Comparison of ENCODE assay signal across 23 mouse cellular contexts in the genomic region with DNA sequence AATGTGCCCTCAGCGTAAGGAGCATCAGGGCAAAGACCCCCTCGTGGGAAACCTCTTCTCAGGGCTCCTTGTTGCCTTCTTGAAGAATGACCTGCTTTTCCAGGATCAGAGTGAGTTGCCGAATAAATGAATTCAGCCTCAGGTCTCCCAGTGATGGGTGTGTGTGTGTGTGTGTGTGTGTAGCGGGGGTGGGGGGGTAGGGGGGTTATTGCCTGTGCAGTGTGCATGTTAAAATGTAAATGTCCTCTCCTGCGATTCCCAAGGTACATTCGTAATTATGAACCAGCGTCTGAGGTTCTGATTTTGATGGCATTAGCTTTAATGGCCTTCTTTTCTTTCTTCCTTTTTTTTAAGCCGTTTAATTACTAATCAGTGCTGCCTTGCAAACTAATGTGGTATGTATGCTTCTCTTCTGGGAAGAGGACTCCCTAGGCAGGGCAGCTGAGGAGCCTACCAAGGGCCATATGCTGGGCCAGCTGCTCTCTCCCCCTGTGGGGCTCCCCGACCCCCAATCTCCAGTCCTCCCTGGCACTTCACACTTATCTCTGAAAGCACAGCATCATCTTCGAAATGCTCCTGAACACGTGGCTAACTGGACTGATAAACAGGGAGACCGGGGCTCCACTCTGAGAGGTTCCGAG.
DNase-seq lines count a peak whose midpoint lies in the region; ATAC-seq and TF ChIP-seq lines count a peak whose summit lies in the region.
"Had no signal": no experiment of that assay in that cellular context is flagged by ENCODE, and none has a peak within 500 bp of the region (broad histone marks: within the 10 kb centered on the region; RNA-seq: fewer than 3 reads in every experiment).

No protein-coding gene starts in this region.

- intact Hi-C loops in heart, postnatal 10 days (cut with DNase I) = no loop called here

- no peak overlapping the region for H3K27ac ChIP-seq in forebrain, embryonic 12.5 days
- H3K27ac ChIP-seq in forebrain, postnatal 0 days (ENCODE audit: low read depth, low read length) = no peak overlapping the region
- no peak overlapping the region for H3K27ac ChIP-seq in midbrain, embryonic 14.5 days (replicated peaks; ENCODE audit: low read depth, low read length)
- H3K27ac ChIP-seq in midbrain, embryonic 16.5 days (ENCODE audit: low read length) = no peak overlapping the region
- H3K27ac ChIP-seq in forebrain, embryonic 14.5 days (ENCODE audit: low read depth, low read length) = no peak overlapping the region
- H3K27ac ChIP-seq in hindbrain, embryonic 16.5 days (ENCODE audit: low read depth, low read length) = 0 out of 2 replicates have a peak overlapping the region, but pooled peaks have one; percentile 12
- H3K27ac ChIP-seq: embryonic facial prominence, embryonic 12.5 days; heart, embryonic 10.5 days; layer of hippocampus, adult 2 months; limb, embryonic 12.5 days; macrophage; stomach, postnatal 0 days had no signal

- DNase-seq in forebrain, postnatal 0 days = no peak
- DNase-seq in midbrain, embryonic 14.5 days = peak; percentile 51
- peak; percentile 63 for DNase-seq in forebrain, embryonic 14.5 days (ENCODE audit: low spot score)
- no peak for DNase-seq in heart, postnatal 10 days
- DNase-seq: adrenal gland, postnatal 25 days; kidney, postnatal 25 days; liver, postnatal 0 days; right cerebral cortex, postnatal 14 days; thymus, adult 2 months; thymus, postnatal 4 days had no signal

- H3K27me3 ChIP-seq in forebrain, embryonic 12.5 days = peaks cover 33% of the 10 kb centered on the region
- no peaks in the 10 kb centered on the region for H3K27me3 ChIP-seq in forebrain, postnatal 0 days (ENCODE audit: insufficient read depth, low read length)
- H3K27me3 ChIP-seq in midbrain, embryonic 14.5 days (ENCODE audit: control insufficient read depth, insufficient read depth, low read length) = 0 out of 2 replicates have a peak, but pooled peaks cover 3% of the 10 kb centered on the region
- no peaks in the 10 kb centered on the region for H3K27me3 ChIP-seq in midbrain, embryonic 16.5 days (ENCODE audit: control insufficient read depth, insufficient read depth, low read depth, low read length)
- no peaks in the 10 kb centered on the region for H3K27me3 ChIP-seq in forebrain, embryonic 14.5 days (replicated peaks; ENCODE audit: control insufficient read depth, insufficient read depth, low read length)
- 0 out of 2 replicates have a peak, but pooled peaks cover 6% of the 10 kb centered on the region for H3K27me3 ChIP-seq in hindbrain, embryonic 16.5 days (replicated peaks; ENCODE audit: control insufficient read depth, insufficient read depth, low read length)

- no peaks in the 10 kb centered on the region for H3K36me3 ChIP-seq in forebrain, embryonic 12.5 days (replicated peaks)
- no peaks in the 10 kb centered on the region for H3K36me3 ChIP-seq in forebrain, postnatal 0 days (ENCODE audit: insufficient read depth)
- H3K36me3 ChIP-seq in midbrain, embryonic 14.5 days (ENCODE audit: control insufficient read depth, insufficient read depth, low read length) = no peaks in the 10 kb centered on the region
- H3K36me3 ChIP-seq in midbrain, embryonic 16.5 days (ENCODE audit: control insufficient read depth, insufficient read depth, low read length) = no peaks in the 10 kb centered on the region
- no peaks in the 10 kb centered on the region for H3K36me3 ChIP-seq in forebrain, embryonic 14.5 days (ENCODE audit: control insufficient read depth, insufficient read depth, low read length)
- no peaks in the 10 kb centered on the region for H3K36me3 ChIP-seq in hindbrain, embryonic 16.5 days (ENCODE audit: control insufficient read depth, insufficient read depth, low read length)
- H3K36me3 ChIP-seq: embryonic facial prominence, embryonic 12.5 days; heart, embryonic 10.5 days; limb, embryonic 12.5 days had no signal

- 44% methylated on average over 13 of the region's 13 CpGs for WGBS in forebrain, embryonic 12.5 days
- 34% methylated on average over 13 of the region's 13 CpGs for WGBS in forebrain, postnatal 0 days
- WGBS in midbrain, embryonic 14.5 days = 34% methylated on average over 13 of the region's 13 CpGs
- 37% methylated on average over 13 of the region's 13 CpGs for WGBS in midbrain, embryonic 16.5 days
- WGBS in forebrain, embryonic 14.5 days = 23% methylated on average over 13 of the region's 13 CpGs
- WGBS in hindbrain, embryonic 16.5 days = 39% methylated on average over 13 of the region's 13 CpGs

- H3K4me1 ChIP-seq in forebrain, embryonic 12.5 days = peaks cover 15% of the 10 kb centered on the region
- H3K4me1 ChIP-seq in forebrain, postnatal 0 days (ENCODE audit: insufficient read depth) = no peaks in the 10 kb centered on the region
- peaks cover 14% of the 10 kb centered on the region; the same call in 1 of the 2 replicates for H3K4me1 ChIP-seq in midbrain, embryonic 14.5 days (ENCODE audit: control insufficient read depth, insufficient read depth, low read length)
- peaks cover 9% of the 10 kb centered on the region for H3K4me1 ChIP-seq in midbrain, embryonic 16.5 days (ENCODE audit: control insufficient read depth, insufficient read depth, low read length)
- peaks cover 10% of the 10 kb centered on the region for H3K4me1 ChIP-seq in forebrain, embryonic 14.5 days (ENCODE audit: control insufficient read depth, insufficient read depth, low read length)
- peaks cover 2% of the 10 kb centered on the region; the same call in 1 of the 2 replicates for H3K4me1 ChIP-seq in hindbrain, embryonic 16.5 days (ENCODE audit: control insufficient read depth, insufficient read depth, low read depth, low read length)

- H3K4me3 ChIP-seq in forebrain, embryonic 12.5 days (replicated peaks) = no peak overlapping the region
- no peak overlapping the region for H3K4me3 ChIP-seq in forebrain, postnatal 0 days (ENCODE audit: low read depth, low read length)
- H3K4me3 ChIP-seq in midbrain, embryonic 14.5 days (replicated peaks; ENCODE audit: low read depth, low read length) = no peak overlapping the region
- H3K4me3 ChIP-seq in midbrain, embryonic 16.5 days (ENCODE audit: low read depth, low read length) = no peak overlapping the region
- H3K4me3 ChIP-seq in forebrain, embryonic 14.5 days (ENCODE audit: low read depth, low read length) = no peak overlapping the region
- no peak overlapping the region for H3K4me3 ChIP-seq in hindbrain, embryonic 16.5 days (ENCODE audit: low read length)
- H3K4me3 ChIP-seq: embryonic facial prominence, embryonic 12.5 days; heart, embryonic 10.5 days; layer of hippocampus, adult 2 months; limb, embryonic 12.5 days had no signal

- peak; percentile 73 for ATAC-seq in forebrain, embryonic 12.5 days (ENCODE audit: low FRiP score)
- ATAC-seq in forebrain, postnatal 0 days = no peak
- ATAC-seq in midbrain, embryonic 14.5 days (ENCODE audit: low FRiP score, low TSS enrichment) = peak; percentile 68; the same call in 1 of the 2 replicates
- ATAC-seq in midbrain, embryonic 16.5 days = no peak
- ATAC-seq in forebrain, embryonic 14.5 days = peak; percentile 79
- 0 out of 2 replicates have a peak, but pooled peaks have one; percentile 20 for ATAC-seq in hindbrain, embryonic 16.5 days
- ATAC-seq: CD4-positive, CD25-positive, alpha-beta regulatory T cell, adult 4 months; intestine, embryonic 16.5 days; liver, postnatal 0 days; lung, postnatal 0 days had no signal

- no peak overlapping the region for H3K9ac ChIP-seq in forebrain, embryonic 12.5 days
- no peak overlapping the region for H3K9ac ChIP-seq in forebrain, postnatal 0 days
- H3K9ac ChIP-seq in midbrain, embryonic 14.5 days (replicated peaks; ENCODE audit: low read length) = no peak overlapping the region
- no peak overlapping the region for H3K9ac ChIP-seq in midbrain, embryonic 16.5 days (ENCODE audit: low read depth, low read length)
- H3K9ac ChIP-seq in forebrain, embryonic 14.5 days (ENCODE audit: low read length) = no peak overlapping the region
- no peak overlapping the region; the same call in 1 of the 2 replicates for H3K9ac ChIP-seq in hindbrain, embryonic 16.5 days (ENCODE audit: low read depth, low read length)
- H3K9ac ChIP-seq: embryonic facial prominence, embryonic 12.5 days; limb, embryonic 12.5 days; liver, postnatal 0 days had no signal

- no peak overlapping the region for H3K4me2 ChIP-seq in forebrain, embryonic 12.5 days
- no peak overlapping the region for H3K4me2 ChIP-seq in forebrain, postnatal 0 days (ENCODE audit: low read depth)
- H3K4me2 ChIP-seq in midbrain, embryonic 14.5 days (ENCODE audit: low read length) = no peak overlapping the region
- H3K4me2 ChIP-seq in midbrain, embryonic 16.5 days (ENCODE audit: low read length) = no peak overlapping the region
- no peak overlapping the region for H3K4me2 ChIP-seq in forebrain, embryonic 14.5 days (ENCODE audit: low read length)
- no peak overlapping the region for H3K4me2 ChIP-seq in hindbrain, embryonic 16.5 days (ENCODE audit: low read length)
- H3K4me2 ChIP-seq: embryonic facial prominence, embryonic 12.5 days; limb, embryonic 12.5 days; liver, embryonic 11.5 days had no signal

- no peaks in the 10 kb centered on the region for H3K9me3 ChIP-seq in forebrain, embryonic 12.5 days
- H3K9me3 ChIP-seq in forebrain, postnatal 0 days (ENCODE audit: low read length) = no peaks in the 10 kb centered on the region
- no peaks in the 10 kb centered on the region for H3K9me3 ChIP-seq in midbrain, embryonic 14.5 days (ENCODE audit: control insufficient read depth, low read length)
- H3K9me3 ChIP-seq in midbrain, embryonic 16.5 days (replicated peaks; ENCODE audit: control insufficient read depth, low read length, poor library complexity, severe bottlenecking) = 0 out of 2 replicates have a peak, but pooled peaks cover 2% of the 10 kb centered on the region
- no peaks in the 10 kb centered on the region for H3K9me3 ChIP-seq in forebrain, embryonic 14.5 days (replicated peaks; ENCODE audit: control insufficient read depth, low read length)
- no peaks in the 10 kb centered on the region for H3K9me3 ChIP-seq in hindbrain, embryonic 16.5 days (ENCODE audit: control insufficient read depth, low read length)
- H3K9me3 ChIP-seq: embryonic facial prominence, embryonic 12.5 days; heart, embryonic 10.5 days; limb, embryonic 12.5 days had no signal

- no peak for TF ChIP-seq CTCF in forebrain, postnatal 0 days (IDR thresholded peaks at IDR 0.05; ENCODE audit: low read depth)

Comparison
In these comparisons a context has a peak if more than half of its experiments do, and no peak if none do; other contexts are left out.
1. ATAC-seq: peak in forebrain, embryonic 12.5 days (single experiment), midbrain, embryonic 14.5 days (single experiment), forebrain, embryonic 14.5 days (single experiment) and hindbrain, embryonic 16.5 days (single experiment); none in forebrain, postnatal 0 days (single experiment) and midbrain, embryonic 16.5 days (single experiment).
2. DNase-seq: peak in midbrain, embryonic 14.5 days (single experiment) and forebrain, embryonic 14.5 days (single experiment); none in forebrain, postnatal 0 days (single experiment) and heart, postnatal 10 days (0 of 2).